Mouse (Mus musculus): ENCODE measurements around the gene Chrna7.

GRCm38 (mm10) chr7:63085954-63086353 is 126.4 kb downstream of the Chrna7 start:
- TF ChIP-seq CTCF (conservative IDR thresholded peaks at IDR 0.05 in 1 of 2, IDR thresholded peaks at IDR 0.05 in 1 of 2; ENCODE audit: low read depth in 2 of 2, low read length in 2 of 2): no peak
- no peak for TF ChIP-seq POLR2A (IDR thresholded peaks at IDR 0.05; ENCODE audit: low read depth, low read length)
